Mouse (Mus musculus) forebrain, embryonic 12.5 days (tissue): Measurements from ENCODE around the gene Gm48551. TPM values are rescaled to one million over a fixed set of nuclear protein-coding genes. Genes with fewer than 3 reads are reported as not detected.

Experiments
- ATAC-seq: fragments of 200-750 bp; cut with Nextera tagmentation; 2 replicates; pipeline ENCODE4 v1.8.0; 2017; ENCODE audit warnings: moderate TSS enrichment; ENCODE audit not compliant: low FRiP score
- H3K27ac ChIP-seq: fragments of 300-500 bp; sonication (generic); 2 replicates; pipeline ENCODE4 v1.5.1; 2016; ENCODE audit warnings: mild to moderate bottlenecking
- H3K27me3 ChIP-seq: fragments of 300-500 bp; sonication (generic); 2 replicates; pipeline ENCODE4 v1.6.1; 2016; ENCODE audit warnings: mild to moderate bottlenecking
- H3K36me3 ChIP-seq: fragments of 300-500 bp; sonication (generic); replicated peaks from 2 replicates; pipeline ENCODE4 v1.6.1; 2016; ENCODE audit warnings: mild to moderate bottlenecking
- H3K4me1 ChIP-seq: fragments of 300-500 bp; sonication (generic); 2 replicates; pipeline ENCODE4 v1.6.1; 2016
- H3K4me2 ChIP-seq: fragments of 300-500 bp; sonication (generic); 2 replicates; pipeline ENCODE4 v1.6.1; 2016; ENCODE audit warnings: mild to moderate bottlenecking, moderate library complexity
- H3K4me3 ChIP-seq: fragments of 300-500 bp; sonication (generic); replicated peaks from 2 replicates; pipeline ENCODE4 v1.5.1; 2016; ENCODE audit warnings: mild to moderate bottlenecking
- H3K9ac ChIP-seq: fragments of 300-500 bp; sonication (generic); 2 replicates; pipeline ENCODE4 v1.6.1; 2016; ENCODE audit warnings: mild to moderate bottlenecking
- H3K9me3 ChIP-seq: fragments of 300-500 bp; sonication (generic); 2 replicates; pipeline ENCODE4 v1.6.1; 2016
- WGBS: fragments of 180-500 bp; shearing (Covaris S2); methylation state at CpG from one replicate; pipeline ENCODE4 v1.1.7; 2016; 5-methylcytosine and 5-hydroxymethylcytosine counted together
- polyA plus RNA-seq: library from polyadenylated mRNA; unstranded; fragments of >200 nt; fragmentation: Nextera tagmentation; extraction: Ambion mirVana; gene quantifications from 2 replicates; pipeline ENCODE4 v1.2.1, GENCODE M21; 2016

Gene Gm48551
- polyA plus RNA-seq, 1 experiment from 2014 or later: 4.2 TPM

GRCm38 (mm10) chr10:81426897-81427296 lies 42.6 kb downstream of the Gm48551 start:
- Histone ChIP-seq H3K4me3 (peak overlapping the region; percentile 39), H3K4me1 (peaks cover 47% of the 10 kb centered on the region), H3K27ac (no peak overlapping the region), H3K9me3 (no peaks in the 10 kb centered on the region), H3K9ac (peak overlapping the region; percentile 53), H3K27me3 (peaks cover 77% of the 10 kb centered on the region), H3K36me3 (no peaks in the 10 kb centered on the region), H3K4me2 (peak overlapping the region; percentile 63)
- 3% methylated on average over 27 of the region's 38 CpGs for WGBS
- no peak for ATAC-seq

DNA sequence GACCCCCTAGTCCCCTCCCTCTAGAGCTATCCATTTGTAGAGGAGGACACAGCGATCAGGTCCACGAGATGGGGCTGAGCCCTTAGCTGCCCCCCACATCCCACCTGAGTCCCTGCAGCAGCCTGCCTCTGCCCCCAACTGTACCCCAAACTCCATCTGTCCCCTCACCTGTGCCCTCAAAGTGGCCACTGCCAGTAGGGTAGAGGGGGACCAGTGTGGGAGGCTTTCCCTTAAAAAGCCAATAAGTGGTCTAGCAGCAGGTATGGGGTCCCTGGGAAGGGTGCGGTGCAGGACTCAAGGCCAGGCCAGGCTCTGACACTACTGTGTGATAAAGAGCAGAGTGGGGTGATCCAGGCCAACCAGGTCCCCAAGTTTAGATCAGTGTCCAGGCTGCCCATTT lies 43.1 kb downstream of the Gm48551 start:
- H3K4me2 ChIP-seq: peak overlapping the region; percentile 63

DNA sequence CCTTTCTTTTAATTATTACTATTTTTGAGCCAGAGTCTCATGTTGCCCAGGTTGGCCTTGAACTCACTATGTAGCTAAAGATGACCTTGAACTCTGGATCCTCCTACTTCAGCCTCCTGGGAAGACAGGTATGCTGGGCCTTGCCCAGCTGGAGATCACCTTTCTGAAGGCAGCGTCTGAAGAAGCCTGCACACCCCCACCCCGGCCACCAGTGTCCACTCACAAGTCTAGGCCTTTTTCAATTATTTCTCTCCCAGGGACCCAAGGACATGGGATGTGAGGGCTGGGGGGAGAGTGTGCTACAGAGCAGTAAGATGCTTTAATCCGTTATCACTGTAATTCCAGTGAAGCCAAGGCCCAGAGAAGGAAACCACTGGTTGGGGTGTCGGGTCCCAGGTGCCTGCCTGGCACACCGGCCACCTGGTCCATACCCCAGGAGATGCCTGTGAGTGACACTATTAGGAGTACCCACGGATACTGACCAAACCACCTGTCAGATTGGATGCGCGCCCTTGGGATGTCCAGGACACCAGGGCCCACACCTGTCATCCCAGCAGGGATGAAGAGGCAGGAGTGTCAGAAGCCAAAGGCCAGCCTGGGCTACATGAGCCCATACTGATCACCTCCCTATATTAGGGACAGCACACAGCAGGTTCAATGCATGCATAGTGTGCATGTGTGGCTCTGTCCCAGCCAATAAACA lies 43.7 kb downstream of the Gm48551 start:
- ATAC-seq: no peak
- Histone ChIP-seq H3K4me3 (no peak overlapping the region), H3K9me3 (no peaks in the 10 kb centered on the region), H3K9ac (no peak overlapping the region), H3K4me2 (no peak overlapping the region), H3K27ac (no peak overlapping the region), H3K4me1 (peaks cover 48% of the 10 kb centered on the region), H3K36me3 (no peaks in the 10 kb centered on the region), H3K27me3 (peaks cover 70% of the 10 kb centered on the region)
- 78% methylated on average over 8 of the region's 8 CpGs for WGBS

More for the DNA sequence above, 43.1 kb downstream of the Gm48551 start:
- H3K36me3 ChIP-seq: no peaks in the 10 kb centered on the region
- H3K4me3 ChIP-seq: peak overlapping the region; percentile 39
- no peaks in the 10 kb centered on the region for H3K9me3 ChIP-seq
- peaks cover 47% of the 10 kb centered on the region for H3K4me1 ChIP-seq
- peaks cover 76% of the 10 kb centered on the region for H3K27me3 ChIP-seq
- no peak for ATAC-seq
- 25% methylated on average over 3 of the region's 3 CpGs for WGBS
- no peak overlapping the region for H3K27ac ChIP-seq
- 0 out of 2 replicates have a peak overlapping the region, but pooled peaks have one; percentile 2 for H3K9ac ChIP-seq

DNA sequence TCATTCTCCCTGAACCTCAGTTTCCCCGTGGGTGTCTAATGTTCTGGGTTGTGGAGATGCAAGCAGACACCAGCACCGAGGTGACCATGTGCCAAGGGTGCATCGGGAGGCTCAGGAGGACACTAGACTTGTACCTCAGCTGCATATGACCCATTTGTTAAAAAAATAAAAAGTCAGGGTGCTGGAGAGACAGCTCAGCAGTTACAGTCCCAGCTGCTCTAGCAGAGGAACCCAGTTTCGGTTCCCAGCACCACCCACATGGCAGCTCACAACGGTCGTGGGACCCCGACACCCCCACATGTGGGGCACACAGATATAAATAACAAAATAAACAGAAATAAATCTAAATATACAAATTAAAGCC lies 44.2 kb downstream of the Gm48551 start:
- Histone ChIP-seq H3K27me3 (peaks cover 69% of the 10 kb centered on the region), H3K4me3 (no peak overlapping the region), H3K27ac (no peak overlapping the region), H3K9me3 (no peaks in the 10 kb centered on the region), H3K4me1 (peaks cover 53% of the 10 kb centered on the region), H3K36me3 (no peaks in the 10 kb centered on the region), H3K4me2 (no peak overlapping the region), H3K9ac (no peak overlapping the region)
- 92% methylated on average over 7 of the region's 7 CpGs for WGBS
- ATAC-seq: no peak

- no peak for ATAC-seq
- peak overlapping the region; percentile 93 for H3K4me2 ChIP-seq
- no peaks in the 10 kb centered on the region for H3K9me3 ChIP-seq
- no peak overlapping the region for H3K9ac ChIP-seq
- H3K36me3 ChIP-seq: no peaks in the 10 kb centered on the region
- WGBS: 13% methylated on average over 2 of the region's 2 CpGs
- H3K4me1 ChIP-seq: peaks cover 53% of the 10 kb centered on the region
- H3K4me3 ChIP-seq: peak overlapping the region; percentile 76
- no peak overlapping the region for H3K27ac ChIP-seq
- H3K27me3 ChIP-seq: peaks cover 62% of the 10 kb centered on the region
Observed at GRCm38 (mm10) chr10:81429092-81429491, 44.8 kb downstream of the Gm48551 start.

GRCm38 (mm10) chr10:81429605-81430061 lies 45.4 kb downstream of the Gm48551 start:
- Histone ChIP-seq H3K27me3 (peaks cover 57% of the 10 kb centered on the region), H3K4me3 (peak overlapping the region; percentile 76), H3K27ac (peak overlapping the region; percentile 89), H3K36me3 (no peaks in the 10 kb centered on the region), H3K4me1 (peaks cover 47% of the 10 kb centered on the region), H3K4me2 (peak overlapping the region; percentile 93), H3K9ac (peak overlapping the region; percentile 89), H3K9me3 (no peaks in the 10 kb centered on the region)
- WGBS: under 1% methylated on average over 20 of the region's 20 CpGs
- ATAC-seq: peak; percentile 18

GRCm38 (mm10) chr10:81430141-81430830 lies 46.0 kb downstream of the Gm48551 start:
- Histone ChIP-seq H3K4me2 (peak overlapping the region; percentile 93), H3K27me3 (peaks cover 51% of the 10 kb centered on the region), H3K4me1 (peaks cover 41% of the 10 kb centered on the region), H3K4me3 (peak overlapping the region; percentile 76), H3K9me3 (no peaks in the 10 kb centered on the region), H3K27ac (peak overlapping the region; percentile 89), H3K9ac (peak overlapping the region; percentile 89), H3K36me3 (no peaks in the 10 kb centered on the region)
- ATAC-seq: peak; percentile 12
- WGBS: under 1% methylated on average over 63 of the region's 89 CpGs

DNA sequence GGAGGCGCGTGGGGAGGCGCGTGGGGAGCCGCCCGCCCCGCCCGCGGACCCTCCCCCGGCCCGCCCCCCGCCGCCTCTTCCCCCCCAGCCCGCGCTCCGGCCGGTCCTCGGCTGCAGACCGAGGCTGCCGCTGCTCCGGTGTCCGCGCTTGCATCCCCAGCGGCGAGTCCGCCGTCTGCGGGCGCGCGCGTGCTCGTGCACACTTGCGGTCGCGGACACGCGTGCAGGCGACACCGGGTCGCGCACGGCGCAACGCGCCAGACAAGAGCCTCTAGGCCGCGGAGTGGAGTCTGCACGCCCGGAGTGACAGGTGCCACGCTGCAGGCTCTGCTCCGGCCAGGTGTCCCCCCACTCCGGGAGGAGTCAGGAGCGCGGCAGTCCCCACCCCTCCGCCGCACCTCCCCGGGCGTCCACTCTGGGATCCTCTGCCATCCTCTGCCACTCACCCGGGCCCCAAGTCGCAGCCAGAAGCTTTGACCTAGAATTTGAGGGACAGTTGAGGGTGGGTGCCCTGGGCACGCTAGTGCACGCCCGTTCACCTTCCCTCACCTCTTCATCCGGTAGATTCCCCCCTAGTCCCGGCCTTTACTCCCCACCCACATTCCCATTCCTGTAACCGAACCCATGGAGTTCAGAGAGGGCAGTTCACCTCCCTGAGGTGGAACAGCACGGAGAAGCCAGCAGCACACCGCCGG lies 46.7 kb downstream of the Gm48551 start:
- Histone ChIP-seq H3K9ac (peak overlapping the region; percentile 89), H3K9me3 (no peaks in the 10 kb centered on the region), H3K27me3 (peaks cover 46% of the 10 kb centered on the region), H3K4me2 (peak overlapping the region; percentile 93), H3K4me1 (peaks cover 34% of the 10 kb centered on the region), H3K36me3 (no peaks in the 10 kb centered on the region), H3K4me3 (peak overlapping the region; percentile 76), H3K27ac (peak overlapping the region; percentile 89)
- ATAC-seq: peak; percentile 32
- 2% methylated on average over 59 of the region's 70 CpGs for WGBS

DNA sequence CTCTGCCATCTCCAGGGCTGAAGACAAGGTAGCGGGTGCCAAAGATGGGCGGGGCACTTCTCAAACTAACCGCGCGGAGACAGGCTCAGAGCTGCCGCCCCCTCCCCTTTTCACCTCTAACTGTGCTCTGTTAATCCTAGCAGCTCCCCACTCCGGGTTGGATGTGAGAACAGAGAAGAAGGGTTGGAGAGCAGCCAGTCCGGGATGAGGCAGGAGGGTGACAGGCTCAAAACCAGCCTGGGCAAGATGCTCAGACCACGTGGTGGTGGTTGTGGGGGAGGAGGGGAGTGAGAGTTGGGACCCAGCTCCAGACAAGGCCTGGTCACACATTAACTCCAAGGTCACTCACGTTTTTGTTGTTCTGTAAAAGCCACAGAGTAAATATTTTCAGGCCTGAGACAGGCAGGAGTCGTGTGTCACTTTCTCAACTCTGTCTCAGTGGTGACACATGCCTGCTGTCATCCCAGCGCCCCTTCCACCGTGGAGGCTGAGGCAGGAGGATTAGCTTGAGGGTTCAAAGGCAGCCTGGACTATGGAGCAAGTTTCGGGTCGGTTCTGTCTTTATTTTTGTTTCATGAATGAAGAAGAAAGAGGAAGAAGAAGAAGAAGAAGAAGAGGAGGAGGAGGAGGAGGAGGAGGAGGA lies 47.4 kb downstream of the Gm48551 start:
- Histone ChIP-seq H3K4me1 (peaks cover 27% of the 10 kb centered on the region), H3K27ac (peak overlapping the region; percentile 89; the same call in 1 of the 2 replicates), H3K36me3 (no peaks in the 10 kb centered on the region), H3K27me3 (peaks cover 43% of the 10 kb centered on the region), H3K9ac (peak overlapping the region; percentile 89), H3K4me3 (peak overlapping the region; percentile 76), H3K4me2 (peak overlapping the region; percentile 93), H3K9me3 (no peaks in the 10 kb centered on the region)
- WGBS: 15% methylated on average over 15 of the region's 15 CpGs
- ATAC-seq: no peak

DNA sequence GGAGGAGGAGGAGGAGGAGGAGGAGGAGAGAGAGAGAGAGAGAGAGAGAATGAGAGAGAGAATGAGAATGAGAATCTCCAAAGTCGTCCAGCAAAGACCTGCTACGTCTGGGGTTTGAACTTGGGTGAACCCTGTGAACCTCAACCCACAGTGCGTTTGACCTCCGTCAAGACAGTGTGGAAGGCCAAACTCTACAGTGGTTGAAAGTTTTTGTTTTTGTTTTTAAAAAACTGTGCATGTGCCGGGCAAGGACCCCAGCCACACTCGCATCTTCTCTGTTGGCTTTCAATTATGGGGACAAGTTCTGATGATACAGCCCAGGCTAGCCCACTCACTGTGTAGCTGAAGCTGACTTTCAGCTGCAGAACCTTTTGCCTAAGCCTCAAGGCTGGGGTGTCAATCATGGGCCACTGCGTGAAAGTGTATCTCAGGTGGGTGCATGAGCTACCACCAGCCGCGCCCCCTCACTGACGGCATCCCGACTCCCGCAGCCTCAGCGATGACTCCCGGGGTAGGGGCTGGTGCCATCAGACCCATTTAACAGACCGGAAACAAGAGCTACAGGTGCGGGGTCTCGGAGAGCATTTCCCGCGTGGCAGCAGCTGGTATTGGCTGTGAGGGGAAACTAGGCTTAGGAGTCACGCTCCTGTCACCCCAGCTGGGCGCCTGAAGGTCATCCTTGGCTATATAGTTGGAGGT lies 48.1 kb downstream of the Gm48551 start:
- no peaks in the 10 kb centered on the region for H3K36me3 ChIP-seq
- H3K9me3 ChIP-seq: no peaks in the 10 kb centered on the region
- H3K27ac ChIP-seq: no peak overlapping the region
- H3K27me3 ChIP-seq: peaks cover 41% of the 10 kb centered on the region
- H3K9ac ChIP-seq: no peak overlapping the region
- no peak overlapping the region for H3K4me3 ChIP-seq
- peaks cover 23% of the 10 kb centered on the region for H3K4me1 ChIP-seq
- 68% methylated on average over 21 of the region's 21 CpGs for WGBS
- H3K4me2 ChIP-seq: peak overlapping the region; percentile 47
- no peak; the same call in 1 of the 2 replicates for ATAC-seq

DNA sequence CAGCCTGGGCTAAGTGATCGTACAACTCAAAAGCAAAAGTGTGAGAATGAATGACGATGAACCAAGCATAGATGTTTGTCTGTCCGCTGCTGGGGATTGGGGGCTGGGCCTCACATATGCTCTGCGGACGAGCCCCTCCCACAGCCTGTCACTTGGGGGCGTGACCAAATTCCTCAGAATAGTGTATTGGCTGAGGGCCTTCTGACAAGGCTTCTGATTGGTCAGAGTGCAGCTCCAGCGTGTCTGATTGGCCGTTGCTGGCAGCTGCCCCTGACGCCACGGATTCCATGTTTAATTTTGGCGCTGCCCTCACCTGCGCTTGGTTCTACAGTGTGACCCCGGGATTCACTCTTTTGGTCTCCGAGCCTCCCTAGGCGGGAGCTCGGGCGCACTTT lies 48.6 kb downstream of the Gm48551 start:
- 5% methylated on average over 17 of the region's 17 CpGs for WGBS
- Histone ChIP-seq H3K27me3 (peaks cover 36% of the 10 kb centered on the region), H3K4me3 (peak overlapping the region; percentile 20), H3K36me3 (no peaks in the 10 kb centered on the region), H3K27ac (no peak overlapping the region), H3K9ac (no peak overlapping the region), H3K4me2 (peak overlapping the region; percentile 47), H3K4me1 (peaks cover 23% of the 10 kb centered on the region), H3K9me3 (no peaks in the 10 kb centered on the region)
- ATAC-seq: peak; percentile 89
